Mouse (Mus musculus) neural tube, embryonic 11.5 days (tissue): Measurements from ENCODE around the gene Olfr1104. TPM values are rescaled to one million over a fixed set of nuclear protein-coding genes. Genes with fewer than 3 reads are reported as not detected.

Experiments used
- ATAC-seq: fragments of 200-750 bp; cut with Nextera tagmentation; 2 replicates; pipeline ENCODE4 v1.8.0; 2017; ENCODE audit warnings: moderate number of reproducible peaks, mild to moderate bottlenecking, moderate TSS enrichment, moderate library complexity; ENCODE audit not compliant: insufficient read depth, low FRiP score, low TSS enrichment
- DNase-seq: peaks from one replicate; pipeline ENCODE4 v3.0.0-alpha.2; 2015; ENCODE audit warnings: low spot score
- H3K27ac ChIP-seq: fragments of 300-500 bp; sonication (generic); 2 replicates; pipeline ENCODE4 v1.5.1; 2014; ENCODE audit warnings: low read depth, mild to moderate bottlenecking, low read length
- H3K27me3 ChIP-seq: fragments of 300-500 bp; sonication (generic); 2 replicates; pipeline ENCODE4 v1.6.1; 2014; ENCODE audit warnings: mild to moderate bottlenecking, low read length, mixed read lengths; ENCODE audit not compliant: control insufficient read depth, insufficient read depth
- H3K36me3 ChIP-seq: fragments of 300-500 bp; sonication (generic); 2 replicates; pipeline ENCODE4 v1.6.1; 2014; ENCODE audit warnings: mild to moderate bottlenecking, low read length, moderate library complexity, mixed read lengths; ENCODE audit not compliant: control insufficient read depth, insufficient read depth
- H3K4me1 ChIP-seq: fragments of 300-500 bp; sonication (generic); 2 replicates; pipeline ENCODE4 v1.6.1; 2014; ENCODE audit warnings: low read length, mixed read lengths; ENCODE audit not compliant: control insufficient read depth, insufficient read depth
- H3K4me2 ChIP-seq: fragments of 300-500 bp; sonication (generic); 2 replicates; pipeline ENCODE4 v1.6.1; 2014; ENCODE audit warnings: low read depth, mild to moderate bottlenecking, moderate library complexity
- H3K4me3 ChIP-seq: fragments of 300-500 bp; sonication (generic); 2 replicates; pipeline ENCODE4 v1.5.1; 2014; ENCODE audit warnings: low read depth, low read length
- H3K9ac ChIP-seq: fragments of 300-500 bp; sonication (generic); 2 replicates; pipeline ENCODE4 v1.6.1; 2014; ENCODE audit warnings: mild to moderate bottlenecking, low read length
- H3K9me3 ChIP-seq: fragments of 300-500 bp; sonication (generic); 2 replicates; pipeline ENCODE4 v1.6.1; 2016; ENCODE audit warnings: low read length; ENCODE audit not compliant: control insufficient read depth
- WGBS: fragments of 180-500 bp; shearing (Covaris S2); extraction: QIAGEN DNeasy Blood & Tissue Kit; methylation state at CpG from one replicate; pipeline ENCODE4 v1.1.7; 2014; 5-methylcytosine and 5-hydroxymethylcytosine counted together
- polyA plus RNA-seq: library from polyadenylated mRNA; unstranded; fragments of >200 nt; fragmentation: Nextera tagmentation; extraction: Ambion mirVana; gene quantifications from 2 replicates; pipeline ENCODE4 v1.2.1, GENCODE M21; 2014

Gene Olfr1104
- polyA plus RNA-seq = not detected in 2 replicates

DNA sequence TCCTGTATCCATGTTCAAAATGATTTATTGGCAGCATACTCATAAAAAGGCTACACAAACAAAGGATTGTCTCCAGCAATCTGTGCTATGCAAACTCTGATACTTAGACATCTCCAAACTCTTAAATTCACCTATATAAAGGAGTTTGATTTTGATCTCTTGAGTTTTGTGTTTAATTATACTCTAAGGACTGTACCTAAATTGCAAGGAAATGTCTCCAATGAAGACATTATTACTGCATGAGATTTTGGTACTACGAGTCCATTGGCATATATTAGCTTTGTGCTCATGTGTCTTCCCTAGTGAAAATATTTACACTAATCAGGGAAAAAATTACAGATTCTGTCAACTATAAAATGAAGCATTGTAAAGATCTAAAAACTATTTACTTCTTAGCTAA, at the start of gene Olfr1104:
TSS of gene Olfr1104 (minus strand) at position 101 of the 400 bp plus-strand sequence.
- Histone ChIP-seq H3K9ac (no peak within 1 kb of the TSS), H3K9me3 (no peaks in the 10 kb centered on the region), H3K36me3 (no peaks in the 10 kb centered on the region), H3K4me1 (no peaks in the 10 kb centered on the region), H3K4me2 (no peak within 1 kb of the TSS), H3K4me3 (no peak within 1 kb of the TSS), H3K27me3 (no peaks in the 10 kb centered on the region), H3K27ac (no peak within 1 kb of the TSS)
- ATAC-seq (no peak), DNase-seq (no peak)
- WGBS = 79% methylated on average over 1 of the region's 1 CpGs

DNA sequence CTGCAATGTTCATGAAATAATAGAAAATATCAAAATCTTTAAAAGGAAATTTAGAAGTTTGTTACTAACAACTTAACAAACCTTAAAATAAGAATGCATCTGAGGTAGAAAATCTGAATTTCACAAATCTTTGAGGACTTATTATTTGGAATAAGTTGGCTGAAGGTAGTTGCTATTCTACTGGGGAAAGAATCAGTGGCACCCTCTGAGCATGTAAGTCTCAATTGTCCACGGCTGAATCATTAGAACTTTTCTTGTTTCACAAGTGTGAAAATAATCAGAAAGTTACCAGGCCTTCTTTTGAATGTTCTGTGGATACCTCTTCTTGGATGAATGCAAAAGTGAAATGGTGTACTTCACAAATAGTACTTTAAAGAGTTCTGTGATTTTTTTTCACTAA, 48.8 kb upstream of the Olfr1104 start, which contains the start of gene Olfr1107:
TSS of gene Olfr1107 (minus strand) at position 101 of the 400 bp plus-strand sequence.
- DNase-seq (no peak), ATAC-seq (no peak)
- no peaks in the 10 kb centered on the region for H3K4me1 ChIP-seq
- no peak within 1 kb of the TSS for H3K27ac ChIP-seq
- no peak within 1 kb of the TSS for H3K4me3 ChIP-seq
- no peaks in the 10 kb centered on the region for H3K36me3 ChIP-seq
- no peak within 1 kb of the TSS for H3K9ac ChIP-seq
- H3K4me2 ChIP-seq = no peak within 1 kb of the TSS
- WGBS = 71% methylated on average over 1 of the region's 1 CpGs
- no peaks in the 10 kb centered on the region for H3K9me3 ChIP-seq
- no peaks in the 10 kb centered on the region for H3K27me3 ChIP-seq

DNA sequence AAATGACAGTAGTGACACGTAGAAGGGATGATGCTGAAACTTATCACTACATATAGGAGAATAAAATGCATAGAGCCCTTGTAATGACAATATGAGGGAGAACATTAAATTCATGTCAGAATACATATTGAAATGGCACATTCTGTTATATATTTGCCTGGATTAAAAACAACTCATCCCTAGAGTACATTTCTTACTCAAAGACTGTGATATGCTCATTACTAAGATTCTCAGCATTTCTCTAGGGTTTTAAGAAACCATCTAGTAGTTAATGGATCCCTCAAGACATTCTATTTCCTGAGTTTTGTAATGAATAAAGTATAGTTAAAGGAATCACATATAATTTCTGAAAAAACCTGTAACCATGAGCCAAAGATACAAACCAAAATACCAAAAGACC, 25.3 kb upstream of the Olfr1104 start, which contains the start of gene Olfr1106:
TSS of gene Olfr1106 (minus strand) at position 101 of the 400 bp plus-strand sequence.
- WGBS = 77% methylated on average over 1 of the region's 1 CpGs
- Histone ChIP-seq H3K4me3 (no peak within 1 kb of the TSS), H3K9me3 (no peaks in the 10 kb centered on the region), H3K9ac (no peak within 1 kb of the TSS), H3K27ac (no peak within 1 kb of the TSS), H3K4me1 (no peaks in the 10 kb centered on the region), H3K27me3 (no peaks in the 10 kb centered on the region), H3K36me3 (no peaks in the 10 kb centered on the region), H3K4me2 (no peak within 1 kb of the TSS)
- ATAC-seq = no peak
- DNase-seq = no peak

DNA sequence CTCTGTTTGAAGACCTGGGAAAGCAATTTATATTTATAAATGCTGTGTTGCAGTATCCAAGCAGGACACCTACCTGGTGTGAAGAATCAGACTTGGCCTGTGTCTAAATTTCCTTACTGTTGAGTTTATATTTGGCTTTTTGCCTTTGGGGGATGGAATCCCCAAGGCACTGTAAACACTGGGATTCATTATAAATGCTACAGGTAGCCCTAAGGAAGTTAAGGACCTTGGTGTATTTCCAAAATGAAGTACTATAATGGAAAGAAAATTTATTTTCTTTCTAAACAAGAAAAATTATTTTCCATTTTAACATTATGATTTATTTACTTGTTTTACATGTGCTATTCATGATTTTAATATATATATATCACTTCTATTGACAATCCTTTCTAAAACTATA, 9.6 kb upstream of the Olfr1104 start, which contains the start of gene Olfr1105:
TSS of gene Olfr1105 (minus strand) at position 101 of the 400 bp plus-strand sequence.
- Histone ChIP-seq H3K27me3 (no peaks in the 10 kb centered on the region), H3K4me1 (no peaks in the 10 kb centered on the region), H3K9ac (no peak within 1 kb of the TSS), H3K4me2 (no peak within 1 kb of the TSS), H3K9me3 (no peaks in the 10 kb centered on the region), H3K27ac (no peak within 1 kb of the TSS), H3K4me3 (no peak within 1 kb of the TSS), H3K36me3 (no peaks in the 10 kb centered on the region)
- DNase-seq (no peak), ATAC-seq (no peak)

DNA sequence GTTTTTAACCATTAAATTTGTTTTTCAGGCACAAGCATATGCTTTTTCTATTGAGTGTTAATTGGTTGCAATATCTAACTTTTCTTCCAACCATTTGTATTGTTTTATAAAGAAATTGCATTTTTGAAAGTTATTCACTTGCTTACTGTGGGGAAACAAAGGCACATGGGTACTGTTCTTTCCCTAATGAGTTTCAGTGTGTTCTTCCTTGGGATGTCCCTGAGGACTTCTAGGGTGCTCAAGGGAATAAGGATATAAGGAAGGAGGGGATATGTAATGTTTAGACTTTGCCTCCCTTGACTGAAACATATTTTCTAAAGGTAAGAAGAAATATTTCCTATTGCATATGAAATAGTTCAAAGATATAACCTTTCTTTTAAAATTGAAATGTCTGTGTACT, 28.8 kb downstream of the Olfr1104 start, which contains the start of gene Olfr1102:
TSS of gene Olfr1102 (plus strand) at position 301 of the 400 bp plus-strand sequence.
- Histone ChIP-seq H3K27ac (no peak within 1 kb of the TSS), H3K4me2 (no peak within 1 kb of the TSS), H3K36me3 (no peaks in the 10 kb centered on the region), H3K4me1 (no peaks in the 10 kb centered on the region), H3K9me3 (no peaks in the 10 kb centered on the region), H3K4me3 (no peak within 1 kb of the TSS), H3K27me3 (no peaks in the 10 kb centered on the region), H3K9ac (no peak within 1 kb of the TSS)
- no peak for ATAC-seq
- no peak for DNase-seq

DNA sequence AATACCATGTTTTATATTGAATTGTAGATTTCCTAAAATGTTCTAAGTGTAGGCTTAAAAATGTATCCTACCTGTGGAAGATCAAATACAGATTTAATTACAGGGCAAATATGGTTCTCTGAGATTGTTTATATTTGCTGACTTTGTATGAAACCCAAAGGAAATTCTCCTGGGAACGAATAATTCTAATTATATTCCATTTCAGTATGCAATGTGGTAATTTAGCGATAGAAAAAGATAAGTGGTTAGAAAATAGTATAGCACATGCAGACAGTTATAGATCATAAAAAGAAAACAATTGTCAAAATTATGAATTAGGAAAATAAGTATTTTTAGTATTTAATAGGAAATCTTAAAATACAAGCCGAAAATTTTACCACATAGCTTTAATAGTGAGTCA, 35.8 kb downstream of the Olfr1104 start, which contains the start of gene Olfr1101:
TSS of gene Olfr1101 (minus strand) at position 101 of the 400 bp plus-strand sequence.
- H3K4me1 ChIP-seq = no peaks in the 10 kb centered on the region
- H3K27ac ChIP-seq = no peak within 1 kb of the TSS
- no peak within 1 kb of the TSS for H3K4me2 ChIP-seq
- ATAC-seq = no peak
- no peaks in the 10 kb centered on the region for H3K36me3 ChIP-seq
- no peaks in the 10 kb centered on the region for H3K9me3 ChIP-seq
- no peak within 1 kb of the TSS for H3K9ac ChIP-seq
- no peaks in the 10 kb centered on the region for H3K27me3 ChIP-seq
- no peak within 1 kb of the TSS for H3K4me3 ChIP-seq
- no peak for DNase-seq
- 85% methylated on average over 3 of the region's 3 CpGs for WGBS

DNA sequence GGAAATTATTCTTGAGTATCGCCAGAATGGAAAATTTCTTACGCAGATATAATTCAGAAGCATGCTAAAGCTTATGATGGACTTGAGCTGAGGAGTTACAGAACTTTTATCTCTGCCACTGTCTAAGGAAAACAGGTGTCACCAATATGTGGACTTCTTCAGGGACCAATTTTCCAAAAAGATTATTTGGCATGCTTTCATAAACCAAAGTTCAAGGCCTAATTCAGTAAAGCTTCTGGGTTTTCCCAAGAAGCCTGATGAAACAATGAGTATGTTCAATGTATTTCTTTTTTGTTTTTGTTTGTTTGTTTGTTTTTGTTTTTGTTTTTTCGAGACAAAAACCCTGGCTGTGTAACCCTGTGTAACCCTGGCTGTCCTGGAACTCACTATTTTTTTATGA, 47.0 kb downstream of the Olfr1104 start, which contains the start of gene Olfr1100:
TSS of gene Olfr1100 (minus strand) at position 101 of the 400 bp plus-strand sequence.
- Histone ChIP-seq H3K9me3 (no peaks in the 10 kb centered on the region), H3K27ac (no peak within 1 kb of the TSS), H3K27me3 (no peaks in the 10 kb centered on the region), H3K9ac (no peak within 1 kb of the TSS), H3K36me3 (no peaks in the 10 kb centered on the region), H3K4me3 (no peak within 1 kb of the TSS), H3K4me2 (no peak within 1 kb of the TSS), H3K4me1 (no peaks in the 10 kb centered on the region)
- 86% methylated on average over 3 of the region's 3 CpGs for WGBS
- DNase-seq (no peak), ATAC-seq (no peak)

Other genes starting within 250 kb of the Olfr1104 start
- gene Olfr1093, start 244.6 kb downstream of the Olfr1104 start, polyA plus RNA-seq = not detected in 2 replicates
- not detected in 2 replicates for gene Olfr141, start 217.1 kb downstream of the Olfr1104 start, polyA plus RNA-seq
- not detected in 2 replicates for gene Olfr1094, start 202.4 kb downstream of the Olfr1104 start, polyA plus RNA-seq
- gene Olfr1095, start 175.4 kb downstream of the Olfr1104 start, polyA plus RNA-seq = not detected in 2 replicates
- gene Gm13723, start 152.3 kb downstream of the Olfr1104 start, polyA plus RNA-seq = not detected in 2 replicates
- gene Olfr1097, start 134.9 kb downstream of the Olfr1104 start, polyA plus RNA-seq = not detected in 2 replicates
- gene Olfr1098, start 102.5 kb downstream of the Olfr1104 start, polyA plus RNA-seq = not detected in 2 replicates
- not detected in 2 replicates for gene Olfr1099, start 66.4 kb downstream of the Olfr1104 start, polyA plus RNA-seq
- not detected in 2 replicates for gene Olfr1100, start 47.1 kb downstream of the Olfr1104 start, polyA plus RNA-seq
- gene Olfr1101, start 35.9 kb downstream of the Olfr1104 start, polyA plus RNA-seq = not detected in 2 replicates
- gene Olfr1102, start 28.7 kb downstream of the Olfr1104 start, polyA plus RNA-seq = not detected in 2 replicates
- gene Olfr1105, start 9.5 kb upstream of the Olfr1104 start, polyA plus RNA-seq = not detected in 2 replicates
- gene Olfr1106, start 25.2 kb upstream of the Olfr1104 start, polyA plus RNA-seq = not detected in 2 replicates
- gene Olfr1107, start 48.7 kb upstream of the Olfr1104 start, polyA plus RNA-seq = not detected in 2 replicates
- not detected in 2 replicates for gene Olfr1109, start 68.9 kb upstream of the Olfr1104 start, polyA plus RNA-seq
- gene Olfr259, start 87.5 kb upstream of the Olfr1104 start, polyA plus RNA-seq = not detected in 2 replicates
- not detected in 2 replicates for gene Olfr1110, start 113.2 kb upstream of the Olfr1104 start, polyA plus RNA-seq
- not detected in 2 replicates for gene Olfr1111, start 125.5 kb upstream of the Olfr1104 start, polyA plus RNA-seq
- gene Olfr1112, start 160.7 kb upstream of the Olfr1104 start, polyA plus RNA-seq = not detected in 2 replicates
- gene Olfr1113, start 181.9 kb upstream of the Olfr1104 start, polyA plus RNA-seq = not detected in 2 replicates
- not detected in 2 replicates for gene Olfr1115, start 220.9 kb upstream of the Olfr1104 start, polyA plus RNA-seq
- not detected in 2 replicates for gene Olfr1116, start 240.5 kb upstream of the Olfr1104 start, polyA plus RNA-seq